Mouse (Mus musculus) adrenal gland, adult 8-10 months (tissue): Measurements from ENCODE around the gene Insl3. TPM values are rescaled to one million over a fixed set of nuclear protein-coding genes. Genes with fewer than 3 reads are reported as not detected.

Experiments used
- DNase-seq: peaks from one replicate; pipeline ENCODE4 v3.0.0; 2022
- total RNA-seq, 4 experiments: library from RNA; stranded (reverse); gene quantifications; 2 replicates each; pipeline ENCODE4 v1.2.4; 2022

Insl3 gene
- total RNA-seq, result 10 to 100 TPM in 1 of 4 experiments, 1 to 10 TPM in 3; 3.9 to 12.3 (median 7.1) TPM

GRCm38 (mm10) chr8:71689028-71689427, at the start of gene Insl3:
Gene Insl3 (plus strand): TSS chr8:71689214.
- no peak for DNase-seq

GRCm38 (mm10) chr8:71639318-71639717, 49.7 kb upstream of the Insl3 start:
- no peak for DNase-seq

- DNase-seq, result no peak
Measured at GRCm38 (mm10) chr8:71645510-71645909, 43.5 kb upstream of the Insl3 start.

- DNase-seq, result no peak
Measured at GRCm38 (mm10) chr8:71654600-71654999, 34.4 kb upstream of the Insl3 start.

- DNase-seq, result no peak
Measured at GRCm38 (mm10) chr8:71657816-71658215, 31.2 kb upstream of the Insl3 start.

- DNase-seq, result no peak
Measured at GRCm38 (mm10) chr8:71658515-71659049, 30.4 kb upstream of the Insl3 start.

GRCm38 (mm10) chr8:71659751-71660150, 29.3 kb upstream of the Insl3 start:
- no peak for DNase-seq

GRCm38 (mm10) chr8:71660325-71661120, 28.5 kb upstream of the Insl3 start:
- peak; percentile 73 for DNase-seq

- no peak for DNase-seq
Measured at GRCm38 (mm10) chr8:71665331-71666130, 23.5 kb upstream of the Insl3 start.

- no peak for DNase-seq
Measured at GRCm38 (mm10) chr8:71666855-71667254, 22.2 kb upstream of the Insl3 start.

- no peak for DNase-seq
Measured at GRCm38 (mm10) chr8:71667256-71667655, 21.8 kb upstream of the Insl3 start.

- no peak for DNase-seq
Measured at GRCm38 (mm10) chr8:71668220-71668975, 20.6 kb upstream of the Insl3 start.

- no peak for DNase-seq
Measured at GRCm38 (mm10) chr8:71670198-71670597, 18.8 kb upstream of the Insl3 start.

- DNase-seq, result no peak
Measured at GRCm38 (mm10) chr8:71670621-71671548, 18.1 kb upstream of the Insl3 start.

- DNase-seq, result peak; percentile 78
Measured at GRCm38 (mm10) chr8:71671549-71671965, 17.5 kb upstream of the Insl3 start, which contains the start of gene Unc13a. Gene Unc13a (minus strand): TSS chr8:71671757.

- no peak for DNase-seq
Measured at GRCm38 (mm10) chr8:71672168-71672735, 16.8 kb upstream of the Insl3 start.

GRCm38 (mm10) chr8:71674071-71674470, 14.9 kb upstream of the Insl3 start:
- DNase-seq, result no peak

- DNase-seq, result no peak
Measured at GRCm38 (mm10) chr8:71675456-71676019, 13.5 kb upstream of the Insl3 start.

- DNase-seq, result peak; percentile 36
Measured at GRCm38 (mm10) chr8:71676020-71676741, 12.8 kb upstream of the Insl3 start, which contains the start of gene Jak3. Gene Jak3 (plus strand): TSS chr8:71676296.

- no peak for DNase-seq
Measured at GRCm38 (mm10) chr8:71676803-71677202, 12.2 kb upstream of the Insl3 start.
